In the genomic region with DNA sequence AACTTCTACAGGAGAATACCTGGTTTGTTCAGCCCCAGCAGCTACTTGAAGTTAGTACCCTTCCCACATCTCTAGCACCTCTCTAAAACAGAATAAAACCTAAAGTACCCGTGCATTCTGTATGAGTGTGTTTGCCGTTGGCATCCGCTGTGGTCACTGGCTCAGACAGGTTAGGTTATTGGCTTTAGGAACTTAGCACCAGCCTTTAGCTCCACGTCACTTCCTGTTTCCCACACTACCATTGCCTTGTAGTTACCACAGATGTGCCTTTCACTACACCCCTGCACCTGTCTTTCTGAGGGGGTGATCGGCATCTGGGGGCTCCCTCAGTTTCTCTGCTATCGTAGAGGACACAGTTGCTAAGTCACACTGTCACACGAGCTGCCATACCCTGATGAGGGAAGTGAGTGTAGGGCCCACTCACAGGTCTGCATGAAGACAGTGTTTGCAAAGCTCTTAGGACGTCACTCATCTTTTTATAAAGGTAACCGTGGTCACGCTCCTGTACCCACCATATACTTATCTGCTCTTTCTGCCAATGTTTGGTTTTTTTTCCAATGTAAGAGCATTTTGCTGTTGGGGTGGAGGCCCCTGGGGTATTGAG, we compare ENCODE assay signal across 15 mouse cellular contexts. TPM values are rescaled to one million over a fixed set of nuclear protein-coding genes. Genes with fewer than 3 reads are reported as not detected.
A peak's percentile ranks its signal among the peaks of the same experiment; 100 is the strongest.
DNase-seq lines count a peak whose midpoint lies in the region; ATAC-seq and TF ChIP-seq lines count a peak whose summit lies in the region.
"Had no signal": no experiment of that assay in that cellular context is flagged by ENCODE, and none has a peak within 500 bp of the region (broad histone marks: within the 10 kb centered on the region; RNA-seq: fewer than 3 reads in every experiment).

No protein-coding gene starts in this region.

- H3K9ac ChIP-seq in midbrain, postnatal 0 days (replicated peaks; ENCODE audit: low read length, poor library complexity, severe bottlenecking), result no peak overlapping the region
- H3K9ac ChIP-seq: stomach, embryonic 15.5 days had no signal

- peak; percentile 52 for ATAC-seq in activated CD4-positive, CD25-positive, alpha-beta regulatory T cell, adult 4 months
- peak; percentile 25; the same call in 1 of the 2 replicates for ATAC-seq in megakaryocyte-erythroid progenitor cell, adult 5-6 weeks (replicated peaks; ENCODE audit: low FRiP score, low TSS enrichment, poor library complexity, severe bottlenecking)
- no peak for ATAC-seq in midbrain, postnatal 0 days (ENCODE audit: low FRiP score)
- ATAC-seq: Patski had no signal

- H3K27me3 ChIP-seq in midbrain, postnatal 0 days (ENCODE audit: insufficient read depth, low read length), result no peaks in the 10 kb centered on the region
- H3K27me3 ChIP-seq: Patski; stomach, embryonic 15.5 days had no signal

- no peak overlapping the region for H3K4me3 ChIP-seq in layer of hippocampus, adult 2 months
- no peak overlapping the region for H3K4me3 ChIP-seq in midbrain, postnatal 0 days (ENCODE audit: low read depth, low read length)
- H3K4me3 ChIP-seq: stomach, embryonic 15.5 days had no signal

- H3K4me2 ChIP-seq in midbrain, postnatal 0 days (ENCODE audit: low read depth, low read length, poor library complexity, severe bottlenecking), result no peak overlapping the region
- H3K4me2 ChIP-seq: stomach, embryonic 15.5 days had no signal

- no peaks in the 10 kb centered on the region for H3K4me1 ChIP-seq in midbrain, postnatal 0 days (ENCODE audit: insufficient read depth, low read length)
- H3K4me1 ChIP-seq: stomach, embryonic 15.5 days had no signal

- 94% methylated on average over 10 of the region's 10 CpGs for WGBS in midbrain, postnatal 0 days

- H3K36me3 ChIP-seq in midbrain, postnatal 0 days (ENCODE audit: insufficient read depth, low read length), result peaks cover 41% of the 10 kb centered on the region

- H3K27ac ChIP-seq in layer of hippocampus, adult 2 months, result 0 out of 2 replicates have a peak overlapping the region, but pooled peaks have one; percentile 18
- no peak overlapping the region for H3K27ac ChIP-seq in midbrain, postnatal 0 days (ENCODE audit: low read depth, low read length)
- H3K27ac ChIP-seq: macrophage; stomach, embryonic 15.5 days had no signal

- no peak for DNase-seq in layer of hippocampus, adult 2 months (ENCODE audit: low spot score in 2 of 2)
- DNase-seq in layer of hippocampus, postnatal 14 days (ENCODE audit: low spot score in 2 of 2), result no peak
- peak; percentile 49 to 73 for DNase-seq in thymus, postnatal 36 days
- DNase-seq in midbrain, postnatal 0 days (ENCODE audit: low spot score), result no peak
- no peak for DNase-seq in lung, postnatal 10 days
- DNase-seq: adrenal gland, postnatal 25 days; cerebellum, adult 11 months; gastrocnemius, postnatal 14 days; kidney, postnatal 4 days; right cerebral cortex, postnatal 14 days had no signal

- H3K9me3 ChIP-seq in midbrain, postnatal 0 days (ENCODE audit: low read length), result no peaks in the 10 kb centered on the region
- H3K9me3 ChIP-seq: stomach, embryonic 15.5 days had no signal

- TF ChIP-seq CTCF in layer of hippocampus, adult 2 months (conservative IDR thresholded peaks at IDR 0.05), result no peak
- no peak for TF ChIP-seq CTCF in midbrain, postnatal 0 days (IDR thresholded peaks at IDR 0.05)

RNA-seq across cellular contexts. Expression of a gene that starts 32.3 kb away (rescaled TPM):
- total RNA-seq in layer of hippocampus, adult 2 months (2021), result 1 to 10 TPM; 9.9 TPM
- 1 to 10 TPM; 7.5 to 8.0 TPM for total RNA-seq in layer of hippocampus, postnatal 14 days (2021)
- polyA plus RNA-seq in activated CD4-positive, CD25-positive, alpha-beta regulatory T cell, adult 4 months (2017; shearing (Covaris generic)), result 10 to 100 TPM; 16.2 to 31.6 TPM
- 8.6 and 10.2 TPM in 2 replicates for total RNA-seq in megakaryocyte-erythroid progenitor cell, adult 5-6 weeks (2014; fragmentation: Nextera tagmentation)
- total RNA-seq in megakaryocyte-erythroid progenitor cell, adult 5-6 weeks (2017), result 5.4 and 10.3 TPM in 2 replicates
- 9.9 and 12.1 TPM in 2 replicates for total RNA-seq in midbrain, postnatal 0 days (2014; rRNA removed)
- 8.9 and 10.4 TPM in 2 replicates for polyA plus RNA-seq in midbrain, postnatal 0 days (2015; fragmentation: Nextera tagmentation; extraction: Ambion mirVana)

RNA-seq across cellular contexts. Expression of a gene that starts 32.4 kb away (rescaled TPM):
- total RNA-seq in layer of hippocampus, adult 2 months (2021), result 10 to 100 TPM; 55.4 to 65.4 TPM
- total RNA-seq in layer of hippocampus, postnatal 14 days (2021), result 10 to 100 TPM; 55.2 to 55.4 TPM
- 10 to 100 TPM; 65.5 to 69.1 TPM for polyA plus RNA-seq in activated CD4-positive, CD25-positive, alpha-beta regulatory T cell, adult 4 months (2017; shearing (Covaris generic))
- 22.0 and 30.6 TPM in 2 replicates for total RNA-seq in megakaryocyte-erythroid progenitor cell, adult 5-6 weeks (2014; fragmentation: Nextera tagmentation)
- total RNA-seq in megakaryocyte-erythroid progenitor cell, adult 5-6 weeks (2017), result 17.5 and 23.1 TPM in 2 replicates
- 15.7 and 20.9 TPM in 2 replicates for total RNA-seq in midbrain, postnatal 0 days (2014; rRNA removed)
- polyA plus RNA-seq in midbrain, postnatal 0 days (2015; fragmentation: Nextera tagmentation; extraction: Ambion mirVana), result 83.7 and 84.4 TPM in 2 replicates

Comparison
In these comparisons a context has a peak if more than half of its experiments do, and no peak if none do; other contexts are left out.
1. DNase-seq: peak in thymus, postnatal 36 days (2 of 2); none in layer of hippocampus, adult 2 months (0 of 2), layer of hippocampus, postnatal 14 days (0 of 2), midbrain, postnatal 0 days (single experiment) and lung, postnatal 10 days (single experiment).